Mouse (Mus musculus): ENCODE data around the gene Gm20878. TPM values are rescaled to one million over a fixed set of nuclear protein-coding genes. Genes with fewer than 3 reads are reported as not detected.

Gm20878 gene
- polyA plus RNA-seq (2012; rRNA removed) = 2.2 and 4.5 TPM in 2 replicates

GRCm38 (mm10) chr4:41941272-41941671 is at the start of gene Gm20878:
Gm20878 (plus strand) TSS chr4:41941572.

GRCm38 (mm10) chr4:41903310-41903709 is 38.1 kb upstream of the Gm20878 start, which contains the start of gene Gm21541:
Gm21541 (plus strand) TSS chr4:41903610.

GRCm38 (mm10) chr4:41965758-41966157 is 24.4 kb downstream of the Gm20878 start, which contains the start of gene Fam205a4:
Fam205a4 (plus strand) TSS chr4:41966058.

Other genes starting within 250 kb of the Gm20878 start
- gene Cntfr, start 244.5 kb upstream of the Gm20878 start, polyA plus RNA-seq (2012; rRNA removed) = 69.6 and 76.5 TPM in 2 replicates
- 74.6 and 76.8 TPM in 2 replicates for gene Il11ra1, start 241.6 kb upstream of the Gm20878 start, polyA plus RNA-seq (2012; rRNA removed)
- 58.6 and 86.2 TPM in 2 replicates for gene Rpp25l, start 228.0 kb upstream of the Gm20878 start, polyA plus RNA-seq (2012; rRNA removed)
- 90.0 and 138 TPM in 2 replicates for gene Dctn3, start 218.4 kb upstream of the Gm20878 start, polyA plus RNA-seq (2012; rRNA removed)
- gene Arid3c, start 210.4 kb upstream of the Gm20878 start, polyA plus RNA-seq (2012; rRNA removed) = 0.72 and 1.1 TPM in 2 replicates
- 28.8 and 41.3 TPM in 2 replicates for gene Galt, start 186.3 kb upstream of the Gm20878 start, polyA plus RNA-seq (2012; rRNA removed)
- gene Sigmar1, start 185.4 kb upstream of the Gm20878 start, polyA plus RNA-seq (2012; rRNA removed) = 51.4 and 59.4 TPM in 2 replicates
- gene Ccl27a, start 167.3 kb upstream of the Gm20878 start, polyA plus RNA-seq (2012; rRNA removed) = 106 and 167 TPM in 2 replicates
- not detected in 2 replicates for gene Gm21541, start 38.0 kb upstream of the Gm20878 start, polyA plus RNA-seq (2012; rRNA removed)
- gene Fam205a4, start 24.5 kb downstream of the Gm20878 start, polyA plus RNA-seq (2012; rRNA removed) = 0.34 TPM in 1 of 2 replicates, not detected in the other
- 0.04 and 0.07 TPM in 2 replicates for gene Gm21093, start 93.2 kb downstream of the Gm20878 start, polyA plus RNA-seq (2012; rRNA removed)
- not detected in 2 replicates for gene Gm3893, start 149.6 kb downstream of the Gm20878 start, polyA plus RNA-seq (2012; rRNA removed)
- gene Gm13304, start 173.2 kb downstream of the Gm20878 start, polyA plus RNA-seq (2012; rRNA removed) = 0.19 TPM in 1 of 2 replicates, not detected in the other
- gene Gm13306, start 211.9 kb downstream of the Gm20878 start, polyA plus RNA-seq (2012; rRNA removed) = not detected in 2 replicates
- 0.24 and 0.52 TPM in 2 replicates for gene Gm13305, start 227.0 kb downstream of the Gm20878 start, polyA plus RNA-seq (2012; rRNA removed)